Mouse (Mus musculus): Measurements from ENCODE around the gene Aff3. TPM values are rescaled to one million over a fixed set of nuclear protein-coding genes. Genes with fewer than 3 reads are reported as not detected.

Gene Aff3
- total and polyA plus RNA-seq, 2 experiments from 2014 or later: 23.1 to 55.6 TPM

GRCm38 (mm10) chr1:38128919-38129436 lies 535.8 kb downstream of the Aff3 start:
- H3K9ac ChIP-seq (replicated peaks; ENCODE audit: low read length): peak overlapping the region; percentile 83
- H3K4me3 ChIP-seq (ENCODE audit: low read length): peak overlapping the region; percentile 54
- H3K27ac ChIP-seq: peak overlapping the region; percentile 91
- TF ChIP-seq CTCF (IDR thresholded peaks at IDR 0.05; ENCODE audit: low read depth): no peak
- H3K4me2 ChIP-seq (ENCODE audit: low read depth, low read length): peak overlapping the region; percentile 79
- H3K9me3 ChIP-seq (ENCODE audit: low read length): no peaks in the 10 kb centered on the region
- no peak for ATAC-seq
- DNase-seq (ENCODE audit: low spot score): peak; percentile 67
- H3K36me3 ChIP-seq (ENCODE audit: insufficient read depth, low read length): no peaks in the 10 kb centered on the region
- no peaks in the 10 kb centered on the region for H3K27me3 ChIP-seq (ENCODE audit: insufficient read depth, low read length)
- 0 out of 2 replicates have a peak, but pooled peaks cover 4% of the 10 kb centered on the region for H3K4me1 ChIP-seq (ENCODE audit: insufficient read depth, low read length)
- WGBS: 1% methylated on average over 48 of the region's 68 CpGs

Other genes starting within 250 kb of the Aff3 start
- gene Lonrf2, start 171.8 kb upstream of the Aff3 start, total RNA-seq (2014; rRNA removed): 116 and 137 TPM in 2 replicates
- gene Lonrf2, start 171.8 kb upstream of the Aff3 start, polyA plus RNA-seq (2015; fragmentation: Nextera tagmentation; extraction: Ambion mirVana): 21.9 TPM in 2 replicates
- gene Chst10, start 233.2 kb upstream of the Aff3 start, total RNA-seq (2014; rRNA removed): 61.7 and 63.6 TPM in 2 replicates
- gene Chst10, start 233.2 kb upstream of the Aff3 start, polyA plus RNA-seq (2015; fragmentation: Nextera tagmentation; extraction: Ambion mirVana): 56.2 and 56.7 TPM in 2 replicates

Data from hindbrain, postnatal 0 days (tissue).